Mouse (Mus musculus) adrenal gland, postnatal 10 days (tissue): ENCODE data around the gene Prickle1. TPM values are rescaled to one million over a fixed set of nuclear protein-coding genes. Genes with fewer than 3 reads are reported as not detected.
A peak's percentile ranks its signal among the peaks of the same experiment; 100 is the strongest.

Experiments used
- DNase-seq: peaks from one replicate; pipeline ENCODE4 v3.0.0; 2021; ENCODE audit warnings: mixed read lengths
- total RNA-seq, 2 experiments: library from RNA; stranded (reverse); gene quantifications; 2 replicates each; pipeline ENCODE4 v1.2.3; 2021

Prickle1 gene
- total RNA-seq, 2 experiments from 2014 or later = 21.0 to 23.8 TPM

- no peak for DNase-seq
Observed at GRCm38 (mm10) chr15:93504808-93505207, 90.9 kb downstream of the Prickle1 start.

GRCm38 (mm10) chr15:93503201-93503745 is 92.4 kb downstream of the Prickle1 start:
- no peak for DNase-seq

GRCm38 (mm10) chr15:93502703-93503102 is 93.0 kb downstream of the Prickle1 start:
- no peak for DNase-seq

- no peak for DNase-seq
Observed at GRCm38 (mm10) chr15:93499866-93500265, 95.8 kb downstream of the Prickle1 start.

- no peak for DNase-seq
Observed at GRCm38 (mm10) chr15:93494700-93495099, 101.0 kb downstream of the Prickle1 start.

GRCm38 (mm10) chr15:93489597-93489996 is 106.1 kb downstream of the Prickle1 start:
- no peak for DNase-seq

- DNase-seq = no peak
Observed at GRCm38 (mm10) chr15:93486066-93486465, 109.6 kb downstream of the Prickle1 start.

- DNase-seq = no peak
Observed at GRCm38 (mm10) chr15:93485252-93485651, 110.4 kb downstream of the Prickle1 start.

GRCm38 (mm10) chr15:93484261-93484710 is 111.4 kb downstream of the Prickle1 start:
- DNase-seq = no peak

- no peak for DNase-seq
Observed at GRCm38 (mm10) chr15:93481112-93481511, 114.6 kb downstream of the Prickle1 start.

GRCm38 (mm10) chr15:93479445-93479844 is 116.2 kb downstream of the Prickle1 start:
- no peak for DNase-seq

- no peak for DNase-seq
Observed at GRCm38 (mm10) chr15:93478676-93479075, 117.0 kb downstream of the Prickle1 start.

- no peak for DNase-seq
Observed at GRCm38 (mm10) chr15:93477729-93478128, 118.0 kb downstream of the Prickle1 start.

- no peak for DNase-seq
Observed at GRCm38 (mm10) chr15:93475688-93476087, 120.0 kb downstream of the Prickle1 start.

GRCm38 (mm10) chr15:93474277-93474676 is 121.4 kb downstream of the Prickle1 start:
- no peak for DNase-seq

GRCm38 (mm10) chr15:93472089-93472488 is 123.6 kb downstream of the Prickle1 start:
- DNase-seq = no peak

GRCm38 (mm10) chr15:93471651-93472050 is 124.0 kb downstream of the Prickle1 start:
- peak; percentile 58 for DNase-seq

- no peak for DNase-seq
Observed at GRCm38 (mm10) chr15:93461066-93461465, 134.6 kb downstream of the Prickle1 start.

GRCm38 (mm10) chr15:93459422-93459821 is 136.3 kb downstream of the Prickle1 start:
- DNase-seq = no peak

- DNase-seq = no peak
Observed at GRCm38 (mm10) chr15:93456005-93456404, 139.7 kb downstream of the Prickle1 start.

GRCm38 (mm10) chr15:93453296-93453695 is 142.4 kb downstream of the Prickle1 start:
- DNase-seq = no peak
